8 mouse cellular contexts compared by ENCODE assay signal in the genomic region with DNA sequence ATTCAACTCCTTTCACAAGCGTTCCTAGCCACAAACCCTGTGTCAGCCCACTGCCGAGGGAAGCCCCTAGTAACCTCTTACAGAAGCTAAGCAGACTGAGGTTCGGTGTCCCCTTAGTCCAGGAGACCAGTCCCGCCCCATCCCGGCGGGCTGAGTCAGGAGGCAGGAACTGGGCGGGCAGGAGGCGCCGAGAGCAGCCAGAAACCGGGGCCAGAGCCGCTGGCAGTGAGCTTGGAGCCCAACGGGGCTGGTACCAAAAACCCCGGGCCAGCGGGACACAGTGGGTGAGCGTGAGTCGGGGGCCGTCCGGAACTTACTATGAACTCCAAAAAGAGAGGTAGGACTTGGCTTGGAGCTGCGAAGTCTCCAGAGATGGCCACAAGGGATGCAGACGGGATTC. TPM values are rescaled to one million over a fixed set of nuclear protein-coding genes. Genes with fewer than 3 reads are reported as not detected.
DNase-seq lines count a peak whose midpoint lies in the region; ATAC-seq lines count a peak whose summit lies in the region.

No protein-coding gene starts in this region.

- peak; percentile 27 for DNase-seq in CD4-positive, CD25-positive, alpha-beta regulatory T cell, adult 2 months (ENCODE audit: low read depth, low spot score)
- DNase-seq in adrenal gland, adult 2 months, result peak; percentile 84
- peak; percentile 37 for DNase-seq in hindbrain, embryonic 11.5 days (ENCODE audit: low spot score)
- peak; percentile 26 for DNase-seq in liver
- no peak for DNase-seq in spleen, adult 12 weeks (ENCODE audit: low spot score)

- peak overlapping the region; percentile 6; the same call in 1 of the 2 replicates for H3K4me3 ChIP-seq in forebrain, embryonic 16.5 days (replicated peaks; ENCODE audit: low read length)
- H3K4me3 ChIP-seq in hindbrain, embryonic 11.5 days (ENCODE audit: low read depth, low read length), result no peak overlapping the region
- H3K4me3 ChIP-seq in midbrain, embryonic 16.5 days (ENCODE audit: low read depth, low read length), result no peak overlapping the region

- no peak overlapping the region for H3K27ac ChIP-seq in forebrain, embryonic 16.5 days (ENCODE audit: low read length)
- no peak overlapping the region for H3K27ac ChIP-seq in hindbrain, embryonic 11.5 days (ENCODE audit: low read depth, low read length)
- no peak overlapping the region for H3K27ac ChIP-seq in midbrain, embryonic 16.5 days (ENCODE audit: low read length)

- WGBS in forebrain, embryonic 16.5 days, result 5% methylated on average over 20 of the region's 20 CpGs
- 4% methylated on average over 20 of the region's 20 CpGs for WGBS in hindbrain, embryonic 11.5 days
- 6% methylated on average over 20 of the region's 20 CpGs for whole genome bisulfite sequencing in midbrain, embryonic 16.5 days

- H3K36me3 ChIP-seq in forebrain, embryonic 16.5 days (ENCODE audit: control insufficient read depth, insufficient read depth), result peaks cover 20% of the 10 kb centered on the region
- H3K36me3 ChIP-seq in hindbrain, embryonic 11.5 days (ENCODE audit: control insufficient read depth, insufficient read depth, low read length), result peaks cover 2% of the 10 kb centered on the region; the same call in 1 of the 2 replicates
- peaks cover 17% of the 10 kb centered on the region; the same call in 1 of the 2 replicates for H3K36me3 ChIP-seq in midbrain, embryonic 16.5 days (ENCODE audit: control insufficient read depth, insufficient read depth, low read length)

- H3K4me2 ChIP-seq in forebrain, embryonic 16.5 days (ENCODE audit: low read length), result no peak overlapping the region; the same call in 1 of the 2 replicates
- H3K4me2 ChIP-seq in hindbrain, embryonic 11.5 days (replicated peaks; ENCODE audit: low read depth, low read length), result no peak overlapping the region; the same call in 1 of the 2 replicates
- H3K4me2 ChIP-seq in midbrain, embryonic 16.5 days (ENCODE audit: low read length), result peak overlapping the region; percentile 10; the same call in 1 of the 2 replicates

- peaks cover 14% of the 10 kb centered on the region for H3K4me1 ChIP-seq in forebrain, embryonic 16.5 days (replicated peaks; ENCODE audit: control insufficient read depth, insufficient read depth, low read length)
- peaks cover 5% of the 10 kb centered on the region; the same call in 1 of the 2 replicates for H3K4me1 ChIP-seq in hindbrain, embryonic 11.5 days (replicated peaks; ENCODE audit: control insufficient read depth, insufficient read depth, low read length)
- peaks cover 21% of the 10 kb centered on the region for H3K4me1 ChIP-seq in midbrain, embryonic 16.5 days (ENCODE audit: control insufficient read depth, insufficient read depth, low read length)

- ATAC-seq in forebrain, embryonic 16.5 days, result no peak
- ATAC-seq in hindbrain, embryonic 11.5 days (ENCODE audit: low FRiP score), result no peak
- no peak for ATAC-seq in midbrain, embryonic 16.5 days
- no peak for ATAC-seq in erythroblast, adult 5-6 weeks (replicated peaks; ENCODE audit: low FRiP score, poor library complexity, severe bottlenecking)

- peaks cover 12% of the 10 kb centered on the region; the same call in 1 of the 2 replicates for H3K27me3 ChIP-seq in forebrain, embryonic 16.5 days (replicated peaks; ENCODE audit: control insufficient read depth, insufficient read depth, low read length)
- H3K27me3 ChIP-seq in hindbrain, embryonic 11.5 days (ENCODE audit: control insufficient read depth, insufficient read depth, low read length), result peaks cover 14% of the 10 kb centered on the region
- H3K27me3 ChIP-seq in midbrain, embryonic 16.5 days (ENCODE audit: control insufficient read depth, insufficient read depth, low read depth, low read length), result peaks cover 4% of the 10 kb centered on the region; the same call in 1 of the 2 replicates

- H3K9me3 ChIP-seq in forebrain, embryonic 16.5 days (ENCODE audit: control insufficient read depth, low read length), result no peaks in the 10 kb centered on the region
- H3K9me3 ChIP-seq in hindbrain, embryonic 11.5 days (ENCODE audit: control insufficient read depth, low read length), result no peaks in the 10 kb centered on the region
- no peaks in the 10 kb centered on the region for H3K9me3 ChIP-seq in midbrain, embryonic 16.5 days (replicated peaks; ENCODE audit: control insufficient read depth, low read length, poor library complexity, severe bottlenecking)

- H3K9ac ChIP-seq in forebrain, embryonic 16.5 days (replicated peaks; ENCODE audit: low read depth, low read length), result no peak overlapping the region
- no peak overlapping the region for H3K9ac ChIP-seq in hindbrain, embryonic 11.5 days (ENCODE audit: low read depth, low read length)
- no peak overlapping the region for H3K9ac ChIP-seq in midbrain, embryonic 16.5 days (ENCODE audit: low read depth, low read length)

RNA-seq across cellular contexts. Expression of a gene that starts 8.0 kb away (rescaled TPM):
- total RNA-seq in adrenal gland, adult 2 months (2021), result 10 to 100 TPM; 23.2 to 37.3 TPM
- 29.8 and 33.0 TPM in 2 replicates for polyA plus RNA-seq in adrenal gland, adult 2 months (2012; rRNA removed)
- polyA plus RNA-seq in forebrain, embryonic 16.5 days (2015; fragmentation: Nextera tagmentation; extraction: Ambion mirVana), result 31.6 and 33.4 TPM in 2 replicates
- 11.8 and 12.4 TPM in 2 replicates for polyA plus RNA-seq in hindbrain, embryonic 11.5 days (2014; fragmentation: Nextera tagmentation; extraction: Ambion mirVana)
- 33.8 and 35.2 TPM in 2 replicates for polyA plus RNA-seq in midbrain, embryonic 16.5 days (2015; fragmentation: Nextera tagmentation; extraction: Ambion mirVana)
- 16.3 and 17.6 TPM in 2 replicates for total RNA-seq in erythroblast, adult 5-6 weeks (2015; ENCODE audit: low replicate concordance)
- total RNA-seq in erythroblast, adult 5-6 weeks (2017; ENCODE audit: low replicate concordance), result 1.7 and 2.6 TPM in 2 replicates

RNA-seq across cellular contexts. Expression of a gene that starts 23.3 kb away (rescaled TPM):
- total RNA-seq in adrenal gland, adult 2 months (2021), result 10 to 100 TPM; 51.5 to 53.4 TPM
- 14.5 and 15.6 TPM in 2 replicates for polyA plus RNA-seq in adrenal gland, adult 2 months (2012; rRNA removed)
- polyA plus RNA-seq in forebrain, embryonic 16.5 days (2015; fragmentation: Nextera tagmentation; extraction: Ambion mirVana), result 137 and 143 TPM in 2 replicates
- polyA plus RNA-seq in hindbrain, embryonic 11.5 days (2014; fragmentation: Nextera tagmentation; extraction: Ambion mirVana), result 115 and 121 TPM in 2 replicates
- 93.8 and 100 TPM in 2 replicates for polyA plus RNA-seq in midbrain, embryonic 16.5 days (2015; fragmentation: Nextera tagmentation; extraction: Ambion mirVana)
- total RNA-seq in erythroblast, adult 5-6 weeks (2015; ENCODE audit: low replicate concordance), result 51.6 and 81.5 TPM in 2 replicates
- total RNA-seq in erythroblast, adult 5-6 weeks (2017; ENCODE audit: low replicate concordance), result 68.8 and 99.5 TPM in 2 replicates

RNA-seq across cellular contexts. Expression of a gene that starts 24.2 kb away (rescaled TPM):
- total RNA-seq in adrenal gland, adult 2 months (2021), result 1 to 10 TPM; 2.3 to 2.4 TPM
- 1.5 and 2.6 TPM in 2 replicates for polyA plus RNA-seq in adrenal gland, adult 2 months (2012; rRNA removed)
- polyA plus RNA-seq in forebrain, embryonic 16.5 days (2015; fragmentation: Nextera tagmentation; extraction: Ambion mirVana), result 0.67 and 0.91 TPM in 2 replicates
- 0.68 and 2.1 TPM in 2 replicates for polyA plus RNA-seq in hindbrain, embryonic 11.5 days (2014; fragmentation: Nextera tagmentation; extraction: Ambion mirVana)
- 1.4 TPM in 2 replicates for polyA plus RNA-seq in midbrain, embryonic 16.5 days (2015; fragmentation: Nextera tagmentation; extraction: Ambion mirVana)
- not detected in 2 replicates for total RNA-seq in erythroblast, adult 5-6 weeks (2015; ENCODE audit: low replicate concordance)
- total RNA-seq in erythroblast, adult 5-6 weeks (2017; ENCODE audit: low replicate concordance), result not detected in 2 replicates

RNA-seq across cellular contexts. Expression of a gene that starts 47.2 kb away (rescaled TPM):
- 100 to 1,000 TPM; 113 to 118 TPM for total RNA-seq in adrenal gland, adult 2 months (2021)
- 77.6 and 80.3 TPM in 2 replicates for polyA plus RNA-seq in adrenal gland, adult 2 months (2012; rRNA removed)
- polyA plus RNA-seq in forebrain, embryonic 16.5 days (2015; fragmentation: Nextera tagmentation; extraction: Ambion mirVana), result 193 and 203 TPM in 2 replicates
- polyA plus RNA-seq in hindbrain, embryonic 11.5 days (2014; fragmentation: Nextera tagmentation; extraction: Ambion mirVana), result 141 and 155 TPM in 2 replicates
- 226 and 244 TPM in 2 replicates for polyA plus RNA-seq in midbrain, embryonic 16.5 days (2015; fragmentation: Nextera tagmentation; extraction: Ambion mirVana)
- 72.8 and 90.9 TPM in 2 replicates for total RNA-seq in erythroblast, adult 5-6 weeks (2015; ENCODE audit: low replicate concordance)
- total RNA-seq in erythroblast, adult 5-6 weeks (2017; ENCODE audit: low replicate concordance), result 46.0 and 50.9 TPM in 2 replicates
